Mouse (Mus musculus): ENCODE measurements around the gene Znrf2.

- TF ChIP-seq CTCF (IDR thresholded peaks at IDR 0.05; ENCODE audit: low read depth, low read length) (no peak), POLR2AphosphoS5 (IDR thresholded peaks at IDR 0.05; ENCODE audit: insufficient replicate concordance, low read depth, low read length) (no peak), TAL1 (conservative IDR thresholded peaks at IDR 0.05; ENCODE audit: low read depth, low read length) (no peak)
These were observed 116.5 kb downstream of the Znrf2 start for GRCm38 (mm10) chr6:54933216-54933615.

All from G1E (cell line).